In the genomic region with DNA sequence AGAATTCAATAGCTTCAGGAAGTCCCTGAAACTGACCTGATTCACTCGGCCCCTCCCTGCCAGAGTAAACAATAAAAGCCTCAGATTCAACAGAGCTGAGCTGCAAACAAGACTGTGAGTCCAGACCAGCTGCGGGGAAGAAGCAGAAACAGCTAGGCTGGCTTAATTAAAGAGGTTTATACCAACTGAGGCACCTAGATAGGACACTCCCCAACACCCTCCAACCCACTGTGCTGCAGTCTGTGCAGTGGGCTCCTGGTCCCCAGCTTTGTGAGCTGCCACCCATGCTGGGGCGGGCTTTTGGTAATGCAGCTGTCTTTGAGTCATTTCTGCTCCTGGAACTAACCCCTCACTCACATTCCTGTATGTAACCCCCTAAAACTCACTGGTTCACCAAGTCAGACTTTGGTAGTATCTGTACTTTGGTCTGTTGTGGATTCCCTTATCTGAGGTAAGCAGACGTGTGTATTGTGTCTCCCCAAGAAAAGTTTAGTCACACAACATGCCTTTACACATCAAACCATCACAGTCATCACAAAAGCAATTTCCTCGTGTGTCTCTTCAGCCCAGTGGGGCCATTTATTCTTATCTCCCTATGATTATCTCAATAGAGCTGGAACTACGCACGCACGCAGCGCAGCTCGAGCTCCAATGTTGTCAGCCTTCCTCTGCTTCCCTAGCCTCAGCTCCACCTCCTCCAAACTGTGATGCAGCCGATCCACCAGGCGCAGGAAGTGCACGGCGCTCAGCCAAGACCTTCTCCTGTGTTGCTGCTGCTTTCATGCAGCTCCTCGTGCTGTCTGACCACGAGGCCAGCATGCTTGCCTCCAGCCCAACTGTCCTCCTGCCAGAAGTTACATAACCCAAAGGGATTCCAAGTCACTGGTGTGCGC, we compare ENCODE assay signal across 14 mouse cellular contexts.
DNase-seq lines count a peak whose midpoint lies in the region; ATAC-seq and TF ChIP-seq lines count a peak whose summit lies in the region.
"Had no signal": no experiment of that assay in that cellular context is flagged by ENCODE, and none has a peak within 500 bp of the region (broad histone marks: within the 10 kb centered on the region; RNA-seq: fewer than 3 reads in every experiment).

No protein-coding gene starts in this region.

- no peak overlapping the region for H3K9ac ChIP-seq in intestine, embryonic 15.5 days
- no peak overlapping the region for H3K9ac ChIP-seq in stomach, postnatal 0 days (ENCODE audit: low read length)

- peak; percentile 8 for DNase-seq in adrenal gland, postnatal 25 days
- no peak for DNase-seq in adrenal gland, adult 18-20 months (ENCODE audit: low spot score in 2 of 2)
- DNase-seq in right cerebral cortex, postnatal 14 days = peak; percentile 8
- no peak for DNase-seq in right cerebral cortex, adult 18-20 months
- no peak for DNase-seq in stomach, postnatal 0 days (ENCODE audit: low spot score)
- DNase-seq in testis, postnatal 10 days (ENCODE audit: low spot score) = no peak
- no peak for DNase-seq in T-cell, adult 2 months (ENCODE audit: low spot score)
- DNase-seq: adrenal gland, postnatal 10 days; kidney, postnatal 25 days; lung, postnatal 10 days had no signal

- H3K9me3 ChIP-seq in intestine, embryonic 15.5 days = no peaks in the 10 kb centered on the region
- H3K9me3 ChIP-seq in stomach, postnatal 0 days (ENCODE audit: control insufficient read depth, low read length) = no peaks in the 10 kb centered on the region
- H3K9me3 ChIP-seq: forebrain, embryonic 10.5 days; hindbrain, embryonic 10.5 days had no signal

- no peaks in the 10 kb centered on the region for H3K36me3 ChIP-seq in intestine, embryonic 15.5 days
- H3K36me3 ChIP-seq in stomach, postnatal 0 days (ENCODE audit: control insufficient read depth, insufficient read depth, low read length) = no peaks in the 10 kb centered on the region

- ATAC-seq in intestine, embryonic 15.5 days = peak; percentile 36
- ATAC-seq in stomach, postnatal 0 days (ENCODE audit: low FRiP score, low TSS enrichment) = no peak
- ATAC-seq: midbrain, embryonic 16.5 days had no signal

- no peaks in the 10 kb centered on the region for H3K27me3 ChIP-seq in intestine, embryonic 15.5 days (replicated peaks)
- no peaks in the 10 kb centered on the region for H3K27me3 ChIP-seq in stomach, postnatal 0 days (ENCODE audit: control insufficient read depth, insufficient read depth, low read length)

- H3K4me2 ChIP-seq in intestine, embryonic 15.5 days (replicated peaks) = no peak overlapping the region
- no peak overlapping the region for H3K4me2 ChIP-seq in stomach, postnatal 0 days (replicated peaks; ENCODE audit: low read depth)

- no peak overlapping the region for H3K4me3 ChIP-seq in intestine, embryonic 15.5 days (replicated peaks)
- H3K4me3 ChIP-seq in stomach, postnatal 0 days (ENCODE audit: low read depth, low read length) = no peak overlapping the region
- H3K4me3 ChIP-seq: forebrain, embryonic 10.5 days; hindbrain, embryonic 10.5 days had no signal

- 73% methylated on average over 17 of the region's 17 CpGs for WGBS in intestine, embryonic 15.5 days
- 67% methylated on average over 17 of the region's 17 CpGs for WGBS in stomach, postnatal 0 days

- H3K4me1 ChIP-seq in intestine, embryonic 15.5 days (replicated peaks) = peaks cover 11% of the 10 kb centered on the region
- H3K4me1 ChIP-seq in stomach, postnatal 0 days (replicated peaks; ENCODE audit: control insufficient read depth, insufficient read depth) = no peaks in the 10 kb centered on the region

- TF ChIP-seq EP300 in stomach, postnatal 0 days (optimal IDR thresholded peaks at IDR 0.05) = no peak

- H3K27ac ChIP-seq in intestine, embryonic 15.5 days = no peak overlapping the region
- 0 out of 2 replicates have a peak overlapping the region, but pooled peaks have one; percentile 24 for H3K27ac ChIP-seq in stomach, postnatal 0 days (replicated peaks)
- H3K27ac ChIP-seq: forebrain, embryonic 10.5 days; hindbrain, embryonic 10.5 days had no signal

- no peak for TF ChIP-seq CTCF in stomach, postnatal 0 days (IDR thresholded peaks at IDR 0.05; ENCODE audit: low read depth)

Comparison
In these comparisons a context has a peak if more than half of its experiments do, and no peak if none do; other contexts are left out.
1. DNase-seq: peak in adrenal gland, postnatal 25 days (single experiment) and right cerebral cortex, postnatal 14 days (single experiment); none in adrenal gland, adult 18-20 months (0 of 2), right cerebral cortex, adult 18-20 months (single experiment), stomach, postnatal 0 days (single experiment), testis, postnatal 10 days (single experiment) and T-cell, adult 2 months (single experiment).